Mouse (Mus musculus): ENCODE data around the gene Mettl23.

Gene Mettl23

DNA sequence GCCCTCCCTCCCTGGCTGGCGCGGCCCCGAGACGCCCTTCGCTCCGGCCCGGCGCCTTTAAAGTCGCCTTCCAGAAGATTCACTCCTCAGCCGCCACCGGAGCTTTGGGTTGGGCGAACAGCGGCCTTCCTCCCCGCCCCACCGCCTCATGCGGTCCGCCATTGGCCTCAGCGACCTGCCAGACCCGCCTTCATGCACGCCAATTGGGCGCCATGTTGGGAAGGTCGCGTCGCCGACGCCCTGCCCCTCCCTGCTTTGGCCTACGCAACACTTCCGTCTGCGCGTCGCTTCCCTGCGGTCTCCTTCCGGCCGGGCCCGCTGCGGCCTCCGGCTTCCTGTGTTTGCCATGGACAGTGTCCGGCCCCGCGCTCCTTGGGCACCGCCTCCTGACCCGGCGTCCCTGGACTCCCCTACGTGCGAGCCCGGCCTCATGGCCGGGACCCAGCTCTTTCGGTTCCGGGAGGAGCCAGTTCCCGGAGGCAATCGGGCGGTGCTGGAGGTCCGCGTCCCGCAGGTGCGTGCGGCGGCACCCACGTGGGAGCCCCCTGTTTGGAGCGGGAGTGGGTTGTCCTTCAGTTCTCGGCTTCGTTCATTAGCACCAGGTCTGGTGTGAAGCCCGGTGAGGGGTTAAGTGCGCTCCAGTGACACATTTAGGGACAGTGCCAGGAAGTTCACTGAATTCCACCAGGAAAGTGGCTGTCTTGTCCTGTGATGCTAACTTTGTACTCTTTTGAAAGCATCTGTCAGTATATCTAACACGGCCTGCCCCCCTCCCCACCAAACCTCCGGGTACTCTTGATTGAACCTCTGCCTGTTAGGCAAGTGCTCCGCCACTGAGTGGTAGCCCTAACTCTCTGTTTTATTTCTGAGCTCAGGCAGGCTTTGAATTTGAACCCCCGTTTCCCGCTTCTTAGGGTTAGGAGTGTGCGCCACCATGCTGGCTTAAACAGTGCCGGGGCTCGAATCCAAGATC is at the start of gene Mettl23, which contains the start of gene Jmjd6:
TSS of gene Mettl23 (plus strand) at position 18 of the 973 bp plus-strand sequence.
TSS of gene Jmjd6 (minus strand) at position 189 of the 973 bp plus-strand sequence.
- DNase-seq (ENCODE audit: low spot score in 2 of 2), result peak; percentile 96 to 99

DNA sequence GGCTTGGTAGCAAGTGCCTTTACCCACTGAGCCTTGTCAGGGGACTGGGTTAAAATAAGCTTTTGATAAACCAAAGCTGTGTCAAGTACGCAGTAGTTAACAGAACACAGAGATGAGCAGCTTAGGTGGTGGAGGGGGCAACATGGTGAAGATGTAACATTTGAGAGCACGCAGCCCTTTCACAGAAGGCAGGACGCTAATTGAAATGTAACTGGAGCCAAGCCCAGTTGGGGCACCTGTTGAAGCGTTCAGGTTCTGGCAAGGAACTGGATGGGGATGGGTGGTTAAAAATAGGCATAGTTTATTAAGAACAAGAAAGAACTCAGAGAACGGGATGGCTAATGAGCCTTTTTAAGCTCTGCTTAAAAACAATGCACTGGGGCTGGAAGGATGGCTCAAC is 43.7 kb upstream of the Mettl23 start:
- DNase-seq (ENCODE audit: low spot score in 2 of 2), result no peak

- DNase-seq (ENCODE audit: low spot score in 2 of 2), result no peak
These were observed 42.0 kb upstream of the Mettl23 start for GRCm38 (mm10) chr11:116801106-116801505.

DNA sequence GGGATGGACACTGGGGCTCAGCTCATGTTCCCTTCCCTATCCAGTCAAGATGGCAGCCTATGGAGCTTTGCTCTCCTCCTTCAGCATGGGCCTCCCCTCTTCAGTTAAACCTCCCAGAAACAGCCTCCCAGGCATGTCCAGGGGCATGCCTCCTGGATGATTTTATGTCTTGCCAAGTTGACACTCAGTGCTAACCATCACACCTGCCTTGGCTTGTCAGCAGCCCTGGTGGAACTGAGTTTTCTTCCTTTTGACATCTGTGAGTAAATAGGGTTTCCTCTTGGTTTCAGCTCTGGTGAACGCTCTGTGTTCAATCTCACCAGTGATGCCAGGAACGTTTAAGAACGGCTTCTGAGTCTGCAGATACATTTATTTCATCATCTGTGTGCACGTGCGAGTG is 40.4 kb upstream of the Mettl23 start:
- DNase-seq (ENCODE audit: low spot score in 2 of 2), result no peak

- no peak for DNase-seq (ENCODE audit: low spot score in 2 of 2)
These were observed 36.7 kb upstream of the Mettl23 start for GRCm38 (mm10) chr11:116806136-116807071.

- DNase-seq (ENCODE audit: low spot score in 2 of 2), result no peak
These were observed 36.0 kb upstream of the Mettl23 start for GRCm38 (mm10) chr11:116807116-116807515.

- no peak for DNase-seq (ENCODE audit: low spot score in 2 of 2)
These were observed 35.6 kb upstream of the Mettl23 start for GRCm38 (mm10) chr11:116807526-116807925.

DNA sequence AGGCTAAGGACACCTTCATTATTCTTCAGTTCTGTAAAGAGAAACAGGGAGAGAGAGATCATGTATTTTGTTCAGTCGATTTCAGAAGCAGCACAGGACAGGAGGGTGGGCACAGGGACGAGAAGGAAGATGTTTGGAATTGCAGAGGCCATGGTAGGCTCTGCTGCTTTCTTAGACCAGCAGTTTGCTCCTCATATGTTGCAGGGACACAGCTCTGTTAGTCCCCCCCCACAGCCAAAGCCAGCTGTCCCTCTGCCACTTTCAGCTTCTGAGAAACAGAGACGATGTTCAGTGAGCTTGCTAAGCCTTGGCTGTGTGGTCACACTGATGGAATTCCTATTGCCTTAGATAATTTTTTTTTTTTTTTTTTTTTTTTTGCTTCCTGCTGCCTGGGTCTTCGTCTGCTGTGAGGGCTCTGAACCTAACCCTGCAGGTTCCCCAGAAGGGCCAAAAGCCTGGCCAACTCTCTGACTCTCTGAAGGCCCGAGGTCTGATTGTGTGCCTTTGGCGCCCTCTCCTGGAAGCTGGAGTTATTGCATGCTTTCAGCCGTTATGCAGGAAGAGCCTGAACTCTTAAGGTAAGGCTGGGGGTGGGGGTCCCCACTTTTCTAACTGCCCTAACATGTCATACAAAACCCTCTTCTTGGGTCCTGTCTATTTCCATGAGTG is 35.0 kb upstream of the Mettl23 start:
- peak; percentile 75 to 88 for DNase-seq (ENCODE audit: low spot score in 2 of 2)

DNA sequence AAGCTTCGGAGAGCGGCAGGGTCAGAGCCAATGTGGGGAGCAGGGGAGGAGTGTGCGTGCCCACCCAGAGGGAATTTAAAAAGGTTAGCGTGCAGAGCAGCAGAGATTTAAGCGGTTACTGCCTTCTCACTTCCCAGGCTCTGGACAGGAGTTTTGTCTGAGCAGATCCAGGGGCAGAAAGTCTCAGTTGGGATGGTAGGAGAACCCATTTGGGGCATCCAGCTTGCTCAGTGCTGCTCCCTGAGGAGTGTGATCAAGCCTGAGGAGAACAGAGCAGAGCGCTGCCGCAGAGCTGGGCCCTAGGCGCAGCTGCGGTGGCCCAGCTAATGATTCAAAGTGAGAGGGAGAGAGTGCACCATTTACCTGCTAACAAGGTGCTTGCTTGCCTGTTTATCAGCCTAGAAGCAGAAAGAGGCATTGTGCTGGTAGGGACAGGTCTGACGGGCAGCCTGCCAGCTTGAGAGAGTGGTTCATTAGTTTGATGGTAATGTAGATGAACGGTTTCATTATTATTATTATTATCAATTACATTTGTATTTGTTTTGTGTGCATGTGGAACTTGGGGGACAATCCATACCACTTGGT is 34.2 kb upstream of the Mettl23 start:
- no peak for DNase-seq (ENCODE audit: low spot score in 2 of 2)

GRCm38 (mm10) chr11:116809520-116809919 is 33.6 kb upstream of the Mettl23 start:
- no peak for DNase-seq (ENCODE audit: low spot score in 2 of 2)

GRCm38 (mm10) chr11:116810528-116810927 is 32.5 kb upstream of the Mettl23 start:
- no peak for DNase-seq (ENCODE audit: low spot score in 2 of 2)

- DNase-seq (ENCODE audit: low spot score in 2 of 2), result peak in 1 of 2 experiments; percentile 61
These were observed 31.8 kb upstream of the Mettl23 start for GRCm38 (mm10) chr11:116810983-116811901.

- DNase-seq (ENCODE audit: low spot score in 2 of 2), result no peak
These were observed 30.1 kb upstream of the Mettl23 start for GRCm38 (mm10) chr11:116812793-116813529.

GRCm38 (mm10) chr11:116813610-116814009 is 29.5 kb upstream of the Mettl23 start:
- DNase-seq (ENCODE audit: low spot score in 2 of 2), result no peak

- peak; percentile 68 to 73 for DNase-seq (ENCODE audit: low spot score in 2 of 2)
These were observed 28.8 kb upstream of the Mettl23 start for GRCm38 (mm10) chr11:116814076-116814883.

GRCm38 (mm10) chr11:116814884-116815415 is 28.1 kb upstream of the Mettl23 start:
- no peak for DNase-seq (ENCODE audit: low spot score in 2 of 2)

DNA sequence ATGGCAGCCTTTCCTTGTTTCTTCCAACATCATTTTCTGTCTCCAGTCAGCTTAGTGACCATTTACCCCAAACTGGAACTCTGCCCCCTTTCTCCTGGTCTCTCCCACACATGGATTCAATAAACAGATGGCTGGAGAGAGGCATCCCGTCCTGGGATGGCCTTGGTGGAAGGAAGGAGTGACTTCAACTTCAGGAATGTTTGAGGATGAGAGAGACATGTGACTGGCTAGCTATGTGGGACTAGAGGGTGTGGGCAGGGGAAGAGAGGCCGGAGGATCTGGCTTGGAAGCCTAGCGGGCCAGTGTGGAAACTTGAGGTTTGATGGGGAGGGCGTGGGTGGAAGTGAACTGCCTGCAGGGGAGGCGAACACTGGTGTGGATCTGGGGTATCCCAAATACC is 26.3 kb upstream of the Mettl23 start:
- DNase-seq (ENCODE audit: low spot score in 2 of 2), result peak in 1 of 2 experiments; percentile 62

- no peak for DNase-seq (ENCODE audit: low spot score in 2 of 2)
These were observed 25.5 kb upstream of the Mettl23 start for GRCm38 (mm10) chr11:116817567-116817966.
